Mouse (Mus musculus) naive thymus-derived CD4-positive, alpha-beta T cell, adult 2 months (primary cell): ENCODE measurements around the gene Caly.

Source experiments
- DNase-seq: peaks from one replicate; pipeline ENCODE4 v3.0.0-alpha.2; 2011; ENCODE audit warnings: low read depth

Gene Caly

GRCm38 (mm10) chr7:140082242-140082678 is at the start of gene Caly:
TSS of gene Caly (minus strand) at chr7:140082548.
- DNase-seq, result peak; percentile 33

GRCm38 (mm10) chr7:140127911-140128310 is 45.6 kb upstream of the Caly start:
- no peak for DNase-seq

- no peak for DNase-seq
Observed at GRCm38 (mm10) chr7:140126934-140127333, 44.6 kb upstream of the Caly start.

GRCm38 (mm10) chr7:140126022-140126350 is 43.6 kb upstream of the Caly start:
- DNase-seq, result no peak

GRCm38 (mm10) chr7:140125278-140126021 is 43.1 kb upstream of the Caly start:
- DNase-seq, result peak; percentile 91

- no peak for DNase-seq
Observed at GRCm38 (mm10) chr7:140124382-140124781, 42.0 kb upstream of the Caly start.

GRCm38 (mm10) chr7:140122765-140123164 is 40.4 kb upstream of the Caly start:
- no peak for DNase-seq

GRCm38 (mm10) chr7:140121338-140121910 is 39.1 kb upstream of the Caly start:
- no peak for DNase-seq

GRCm38 (mm10) chr7:140120484-140120883 is 38.1 kb upstream of the Caly start:
- no peak for DNase-seq

- peak; percentile 90 for DNase-seq
Observed at GRCm38 (mm10) chr7:140116329-140117054, 34.1 kb upstream of the Caly start, which contains the start of gene Echs1. TSS of gene Echs1 (minus strand) at chr7:140116476.

GRCm38 (mm10) chr7:140115583-140116328 is 33.4 kb upstream of the Caly start, which contains the start of gene Paox:
TSS of gene Paox (plus strand) at chr7:140115799.
- DNase-seq, result peak; percentile 34

- no peak for DNase-seq
Observed at GRCm38 (mm10) chr7:140111943-140112342, 29.6 kb upstream of the Caly start.

GRCm38 (mm10) chr7:140104009-140104408 is 21.7 kb upstream of the Caly start:
- DNase-seq, result no peak

GRCm38 (mm10) chr7:140101993-140102860 is 19.9 kb upstream of the Caly start, which contains the start of gene Fuom:
TSS of gene Fuom (minus strand) at chr7:140102441.
- peak; percentile 81 for DNase-seq

GRCm38 (mm10) chr7:140101498-140101897 is 19.1 kb upstream of the Caly start:
- no peak for DNase-seq

- DNase-seq, result no peak
Observed at GRCm38 (mm10) chr7:140098466-140098865, 16.1 kb upstream of the Caly start.

GRCm38 (mm10) chr7:140096055-140096454 is 13.7 kb upstream of the Caly start:
- DNase-seq, result no peak

- no peak for DNase-seq
Observed at GRCm38 (mm10) chr7:140095556-140095955, 13.2 kb upstream of the Caly start.

- DNase-seq, result no peak
Observed at GRCm38 (mm10) chr7:140094954-140095353, 12.6 kb upstream of the Caly start.

GRCm38 (mm10) chr7:140092924-140093528 is 10.7 kb upstream of the Caly start, which contains the start of gene Prap1:
TSS of gene Prap1 (plus strand) at chr7:140093395.
- no peak for DNase-seq

- DNase-seq, result no peak
Observed at GRCm38 (mm10) chr7:140090601-140091000, 8.3 kb upstream of the Caly start.
